Mouse (Mus musculus) gastrocnemius, postnatal 10 days (tissue): ENCODE results near the gene Gm7271. TPM values are rescaled to one million over a fixed set of nuclear protein-coding genes. Genes with fewer than 3 reads are reported as not detected.

Source experiments
- total RNA-seq, 2 experiments: library from RNA; stranded (reverse); gene quantifications; 2 replicates each; pipeline ENCODE4 v1.2.3; 2021

Gene Gm7271
- total RNA-seq, 2 experiments from 2014 or later: not detected

Other genes with a start within 250 kb of the Gm7271 start
- 10 to 100 TPM; 14.1 to 19.6 TPM for gene Clock, start 179.2 kb upstream of the Gm7271 start, total RNA-seq
- not detected for gene Pdcl2, start 152.9 kb upstream of the Gm7271 start, total RNA-seq
- gene Nmu, start 120.3 kb upstream of the Gm7271 start, total RNA-seq: not detected
- 10 to 100 TPM; 14.4 to 21.5 TPM for gene Exoc1, start 45.3 kb downstream of the Gm7271 start, total RNA-seq
- 1 to 10 TPM; 2.6 to 3.3 TPM for gene Cep135, start 104.7 kb downstream of the Gm7271 start, total RNA-seq
- gene C530008M17Rik, start 172.5 kb downstream of the Gm7271 start, total RNA-seq: 10 to 100 TPM in 1 of 2 experiments, 1 to 10 TPM in 1; 9.1 to 10.7 TPM